Mouse (Mus musculus) midbrain, embryonic 15.5 days (tissue): Measurements from ENCODE around the gene Opa3. TPM values are rescaled to one million over a fixed set of nuclear protein-coding genes. Genes with fewer than 3 reads are reported as not detected.

Experiments
- microRNA counts: library from miRNA; unstranded; fragments of <30 nt; microRNA quantifications from one replicate; lab custom pipeline; 2016
- microRNA-seq: library from miRNA; unstranded; fragments of <30 nt; microRNA quantifications from one replicate; pipeline ENCODE4, GENCODE M21; 2016
- polyA plus RNA-seq: library from polyadenylated mRNA; unstranded; fragments of >200 nt; fragmentation: Nextera tagmentation; extraction: Ambion mirVana; gene quantifications from 2 replicates; pipeline ENCODE4 v1.2.1, GENCODE M21; 2015

Gene Opa3
- polyA plus RNA-seq, 1 experiment from 2014 or later: 37.9 TPM

MicroRNA genes within 50 kb of the gene (microRNA counts, 519-probe panel; counts per million panel counts)
- microRNA mmu-miR-330 (lab: Ali Mortazavi, UCI): 1,760 counts per million, percentile 10 among the panel's probes with 10 or more counts

Small RNA genes lying within 50 kb of the gene (microRNA-seq; reads per million reads assigned to microRNA genes)
- 562 reads per million, percentile 74 among the genes with 10 or more reads in this experiment for gene Mir330

Other genes starting within 250 kb of the Opa3 start
- gene Nanos2, start 240.9 kb upstream of the Opa3 start, polyA plus RNA-seq: 0.80 and 1.0 TPM in 2 replicates
- gene Mypop, start 237.1 kb upstream of the Opa3 start, polyA plus RNA-seq: 5.8 and 6.2 TPM in 2 replicates
- gene Irf2bp1, start 224.3 kb upstream of the Opa3 start, polyA plus RNA-seq: 33.4 and 40.2 TPM in 2 replicates
- gene Foxa3, start 204.8 kb upstream of the Opa3 start, polyA plus RNA-seq: not detected in 2 replicates
- gene Sympk, start 204.0 kb upstream of the Opa3 start, polyA plus RNA-seq: 30.6 and 32.7 TPM in 2 replicates
- 0.15 and 0.37 TPM in 2 replicates for gene Rsph6a, start 173.6 kb upstream of the Opa3 start, polyA plus RNA-seq
- gene Dmwd, start 152.1 kb upstream of the Opa3 start, polyA plus RNA-seq: 34.2 and 40.9 TPM in 2 replicates
- gene Dmpk, start 144.5 kb upstream of the Opa3 start, polyA plus RNA-seq: 10.8 and 13.9 TPM in 2 replicates
- gene Six5, start 133.7 kb upstream of the Opa3 start, polyA plus RNA-seq: 2.1 and 2.2 TPM in 2 replicates
- 6.9 and 7.3 TPM in 2 replicates for gene Gm4969, start 110.0 kb upstream of the Opa3 start, polyA plus RNA-seq
- gene Fbxo46, start 108.5 kb upstream of the Opa3 start, polyA plus RNA-seq: 21.1 and 21.4 TPM in 2 replicates
- gene Qpctl, start 79.0 kb upstream of the Opa3 start, polyA plus RNA-seq: 26.4 and 27.0 TPM in 2 replicates
- 109 and 112 TPM in 2 replicates for gene Snrpd2, start 78.6 kb upstream of the Opa3 start, polyA plus RNA-seq
- gene Gipr, start 62.2 kb upstream of the Opa3 start, polyA plus RNA-seq: 3.5 and 4.3 TPM in 2 replicates
- 8.9 and 10.8 TPM in 2 replicates for gene Eml2, start 51.9 kb upstream of the Opa3 start, polyA plus RNA-seq
- gene Gpr4, start 15.8 kb upstream of the Opa3 start, polyA plus RNA-seq: 3.5 and 4.0 TPM in 2 replicates
- gene Vasp, start 43.5 kb downstream of the Opa3 start, polyA plus RNA-seq: 35.9 and 37.4 TPM in 2 replicates
- gene Ppm1n, start 51.7 kb downstream of the Opa3 start, polyA plus RNA-seq: 1.1 and 1.7 TPM in 2 replicates
- gene Rtn2, start 54.3 kb downstream of the Opa3 start, polyA plus RNA-seq: 112 and 121 TPM in 2 replicates
- 0.08 TPM in 1 of 2 replicates, not detected in the other for gene Fosb, start 81.7 kb downstream of the Opa3 start, polyA plus RNA-seq
- gene Ercc1, start 116.4 kb downstream of the Opa3 start, polyA plus RNA-seq: 80.2 and 83.3 TPM in 2 replicates
- gene Cd3eap, start 131.1 kb downstream of the Opa3 start, polyA plus RNA-seq: 22.0 and 25.1 TPM in 2 replicates
- 2.1 and 2.5 TPM in 2 replicates for gene Ppp1r13l, start 131.4 kb downstream of the Opa3 start, polyA plus RNA-seq
- gene Ercc2, start 153.7 kb downstream of the Opa3 start, polyA plus RNA-seq: 29.7 and 33.0 TPM in 2 replicates
- 1.4 and 1.5 TPM in 2 replicates for gene Klc3, start 175.8 kb downstream of the Opa3 start, polyA plus RNA-seq
- not detected in 2 replicates for gene Ckm, start 176.4 kb downstream of the Opa3 start, polyA plus RNA-seq
- 20.4 and 20.6 TPM in 2 replicates for gene Mark4, start 230.5 kb downstream of the Opa3 start, polyA plus RNA-seq
- gene Exoc3l2, start 235.0 kb downstream of the Opa3 start, polyA plus RNA-seq: 0.17 and 0.57 TPM in 2 replicates